Mouse (Mus musculus) bone marrow, adult 2 months (tissue): ENCODE results near the gene Slc51b.

Experiments
- CTCF ChIP-seq: fragments of 200-500 bp; IDR thresholded peaks from 2 replicates; pipeline ENCODE4 v1.5.1; 2011; ENCODE audit warnings: low read length, control low read depth; ENCODE audit not compliant: control insufficient read depth, insufficient read depth
- POLR2A ChIP-seq: fragments of 200-500 bp; IDR thresholded peaks from 2 replicates; pipeline ENCODE4 v1.6.1; 2011; ENCODE audit warnings: low read depth, mild to moderate bottlenecking, control low read depth, low read length, borderline replicate concordance; ENCODE audit not compliant: control insufficient read depth

GRCm38 (mm10) chr9:65405184-65405449 lies 17.6 kb downstream of the Slc51b start:
- TF ChIP-seq CTCF (no peak), POLR2A (no peak)
